Mouse (Mus musculus) right cerebral cortex, postnatal 4 days (tissue): ENCODE measurements around the gene Majin.
A peak's percentile ranks its signal among the peaks of the same experiment; 100 is the strongest.

ENCODE experiments used
- DNase-seq: peaks from one replicate; pipeline ENCODE4 v3.0.0-alpha.2; 2022

Majin gene

GRCm38 (mm10) chr19:6230411-6230810 lies 46.2 kb downstream of the Majin start:
- DNase-seq = no peak

DNA sequence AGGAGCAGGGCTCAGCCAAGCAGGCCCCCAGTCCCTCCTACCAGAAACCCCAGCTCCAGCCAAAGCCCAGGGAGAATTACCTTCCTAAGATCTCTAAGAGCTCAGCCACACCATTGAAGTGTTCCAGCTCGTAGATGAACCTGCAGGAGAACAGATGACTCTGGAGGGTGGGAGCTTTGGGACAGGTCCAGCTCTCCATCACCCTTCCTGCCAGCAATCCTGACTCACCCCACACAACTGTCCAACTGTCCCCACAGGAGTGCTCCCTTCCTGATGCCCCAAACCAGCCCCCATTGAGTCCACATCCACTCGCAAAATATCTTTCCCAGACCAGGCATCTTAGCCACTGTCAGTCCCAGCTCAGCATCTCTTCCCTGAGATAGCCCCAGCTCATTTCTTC lies 46.8 kb downstream of the Majin start:
- DNase-seq = no peak

DNA sequence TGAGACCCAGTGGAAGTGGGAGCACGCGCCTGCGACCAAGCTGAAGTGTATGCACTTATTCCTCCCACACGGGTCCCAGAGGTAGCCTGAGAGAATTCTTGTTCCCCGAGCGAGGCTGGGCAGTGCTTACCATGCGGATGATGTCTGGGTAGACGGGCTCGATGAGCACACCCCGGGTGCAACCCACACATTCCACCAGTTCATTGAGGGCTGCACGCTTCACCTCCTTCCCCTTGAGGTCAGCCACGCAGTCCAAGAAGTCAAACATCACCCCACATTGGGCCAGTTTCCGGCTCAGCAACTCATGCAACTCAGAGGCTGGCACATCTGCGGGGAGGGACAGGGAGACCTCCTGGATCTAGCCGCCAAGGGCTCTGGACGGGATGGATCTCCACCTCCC lies 49.5 kb downstream of the Majin start:
- no peak for DNase-seq

DNA sequence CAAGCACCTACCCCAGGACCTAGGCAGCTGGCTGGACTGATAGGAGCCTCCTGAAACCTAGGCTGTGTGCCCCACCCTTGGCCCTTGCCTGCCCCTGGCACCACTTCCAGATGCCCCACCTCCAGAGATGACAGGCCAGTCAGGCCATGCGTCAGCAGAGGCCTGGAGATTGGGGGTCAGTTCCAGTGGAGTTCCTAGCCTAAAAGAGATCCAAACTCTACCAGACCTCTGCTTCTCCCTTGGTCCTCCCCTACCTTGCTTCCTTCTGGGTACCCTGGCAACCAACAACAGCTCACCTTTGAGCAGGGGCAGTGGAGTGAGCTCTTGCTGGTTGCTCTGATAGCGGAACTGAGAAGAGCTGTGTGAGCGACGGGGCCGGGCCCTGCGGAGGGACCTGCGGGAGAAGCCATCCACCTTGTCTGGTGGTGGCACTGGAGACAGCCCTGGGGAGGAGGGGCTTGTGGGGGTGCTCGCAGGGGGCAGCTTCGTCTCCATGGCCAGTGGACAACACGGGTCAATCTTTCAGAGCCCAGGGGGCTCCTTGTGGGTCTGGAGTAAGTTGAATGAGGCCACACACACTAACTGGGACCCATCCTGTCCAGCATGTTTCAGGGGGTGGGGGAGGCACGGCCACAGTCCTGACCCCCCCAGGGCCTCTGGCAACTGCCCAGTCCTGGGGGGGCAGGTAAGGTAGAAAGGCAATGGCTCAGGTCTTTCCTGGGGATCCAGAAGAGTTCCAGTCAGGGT lies 50.3 kb downstream of the Majin start:
- DNase-seq = no peak

DNA sequence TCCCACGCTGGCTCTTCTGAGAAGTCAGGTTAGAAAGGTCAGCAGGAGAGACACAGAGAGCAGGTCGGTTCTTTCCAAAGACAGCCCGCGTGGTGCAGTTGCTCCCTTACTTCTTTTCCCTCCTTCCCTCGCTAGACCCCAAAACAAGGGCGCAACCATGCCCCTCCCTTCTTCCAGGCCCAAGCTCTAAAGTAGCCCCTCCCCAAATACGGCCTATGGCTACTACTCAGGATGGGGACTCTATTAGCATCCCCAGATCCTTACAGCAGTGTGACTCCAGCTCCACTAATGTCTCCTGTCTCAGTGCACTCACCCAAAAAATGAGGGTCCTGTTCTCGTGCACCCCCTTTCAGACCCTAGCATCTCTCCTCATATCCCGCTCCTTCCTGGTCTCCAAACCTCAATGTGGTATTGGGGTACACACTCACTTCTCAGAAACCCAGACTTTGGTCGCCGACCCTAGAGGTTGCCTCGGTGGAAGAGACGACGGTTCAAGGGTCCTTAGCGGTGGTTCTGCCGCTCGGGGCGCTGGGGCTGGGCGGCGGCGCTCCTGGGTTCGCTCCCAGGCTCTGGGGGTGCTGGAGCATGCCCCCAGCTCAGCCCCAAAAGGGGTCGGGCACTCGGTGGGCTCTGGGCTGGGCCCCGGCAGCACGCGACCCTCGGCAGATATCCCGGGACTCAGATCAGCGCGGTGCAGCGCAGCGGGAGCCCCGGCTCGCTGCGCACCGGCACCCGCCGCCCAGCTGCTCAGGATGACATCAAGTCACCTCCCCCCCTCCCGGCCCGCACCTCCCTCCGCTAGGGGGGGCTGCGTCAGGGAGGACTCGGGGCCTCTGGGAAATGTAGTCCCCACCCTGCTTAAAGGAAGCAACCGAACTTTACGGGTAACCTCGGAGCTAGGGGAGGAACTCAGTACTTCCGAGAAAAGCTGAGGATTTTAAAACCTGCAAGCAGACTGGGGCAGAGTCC lies 51.2 kb downstream of the Majin start, which contains the start of gene Ppp2r5b:
Gene Ppp2r5b (minus strand): TSS at position 789 of the 969 bp plus-strand sequence.
- DNase-seq = peak; percentile 96

DNA sequence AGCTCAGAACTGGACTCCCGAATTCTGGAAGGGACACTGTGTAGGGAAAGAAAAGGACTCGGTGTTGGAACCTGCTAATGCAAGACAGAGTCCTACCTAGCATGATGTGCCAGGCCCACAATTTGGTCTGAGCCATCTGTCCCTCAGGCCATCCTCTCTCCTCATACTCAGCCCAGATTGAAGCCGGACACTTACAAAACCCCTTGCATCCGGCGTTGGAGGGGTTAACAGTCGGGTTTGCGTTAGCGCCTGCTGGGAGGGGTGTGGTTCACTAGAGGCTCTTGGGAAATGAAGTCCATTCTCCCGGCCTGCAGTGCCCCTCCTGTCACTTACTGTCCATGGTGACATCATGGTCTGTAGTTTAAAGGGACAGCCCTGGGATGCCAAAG lies 51.9 kb downstream of the Majin start:
- peak; percentile 84 for DNase-seq

GRCm38 (mm10) chr19:6236842-6237241 lies 52.7 kb downstream of the Majin start:
- DNase-seq = no peak

GRCm38 (mm10) chr19:6238740-6239139 lies 54.6 kb downstream of the Majin start:
- no peak for DNase-seq

DNA sequence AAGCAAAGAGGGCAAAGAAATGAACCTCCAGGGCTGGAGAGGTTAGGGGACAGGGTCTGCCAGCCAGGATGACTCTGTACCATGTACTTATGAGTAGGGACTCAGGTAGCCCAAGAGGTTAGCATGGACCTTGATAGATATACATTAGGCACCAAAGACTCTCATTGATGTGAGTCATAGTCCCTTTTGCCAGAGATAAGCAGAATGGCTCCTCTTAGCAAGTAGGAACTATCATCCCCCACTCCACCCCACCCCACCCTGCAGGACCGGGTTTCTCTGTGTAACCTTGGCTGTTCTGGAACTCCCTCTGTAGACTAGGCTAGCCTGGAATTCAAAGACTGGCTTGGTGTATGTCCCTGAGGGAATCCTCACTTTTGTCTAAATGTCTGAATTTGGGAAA lies 55.9 kb downstream of the Majin start:
- DNase-seq = no peak

GRCm38 (mm10) chr19:6240725-6241124 lies 56.5 kb downstream of the Majin start:
- DNase-seq = no peak

DNA sequence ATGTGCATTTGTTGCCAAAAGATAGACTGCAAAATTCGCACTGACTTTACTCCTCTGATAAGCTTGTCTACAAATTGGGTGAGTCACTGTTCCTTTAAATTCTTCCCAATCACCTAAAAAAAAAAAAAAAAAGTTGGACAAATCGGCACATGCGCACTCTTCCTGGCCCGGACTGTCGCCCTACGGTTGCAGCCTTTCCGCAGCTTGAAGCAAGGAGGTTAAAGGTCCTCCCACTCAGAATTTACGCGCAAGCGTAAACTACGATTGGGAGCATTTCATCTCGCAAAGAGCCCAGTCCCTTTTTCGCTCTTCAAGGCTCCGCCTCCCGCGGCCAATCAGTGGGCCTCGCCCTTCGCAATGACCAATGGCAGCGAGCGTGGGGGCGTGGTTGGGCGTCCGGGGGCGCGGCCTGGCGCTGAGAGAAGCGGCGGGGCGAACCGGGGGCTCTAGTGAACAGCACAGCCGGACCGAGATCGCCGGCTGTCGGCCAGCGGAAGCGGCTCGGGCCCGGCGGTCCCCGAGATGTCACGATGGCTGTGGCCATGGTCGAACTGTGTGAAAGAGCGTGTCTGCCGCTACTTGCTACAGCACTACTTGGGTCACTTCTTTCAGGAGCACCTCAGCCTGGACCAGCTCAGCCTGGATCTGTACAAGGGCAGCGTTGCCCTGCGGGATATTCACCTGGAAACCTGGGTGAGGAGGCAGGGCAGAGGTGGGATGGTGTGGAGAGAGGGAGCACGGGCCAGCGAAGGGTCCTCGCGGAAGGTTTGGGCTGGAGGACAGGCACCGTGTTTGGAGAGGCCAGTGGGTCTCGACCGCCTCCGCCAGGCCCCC lies 57.3 kb downstream of the Majin start, which contains the start of gene Atg2a:
Gene Atg2a (plus strand): TSS at position 395 of the 834 bp plus-strand sequence.
- DNase-seq = peak; percentile 96

GRCm38 (mm10) chr19:6242281-6242680 lies 58.1 kb downstream of the Majin start:
- DNase-seq = no peak

- DNase-seq = no peak
Observed at GRCm38 (mm10) chr19:6243226-6243625, 59.0 kb downstream of the Majin start.

GRCm38 (mm10) chr19:6245806-6246205 lies 61.6 kb downstream of the Majin start:
- no peak for DNase-seq

DNA sequence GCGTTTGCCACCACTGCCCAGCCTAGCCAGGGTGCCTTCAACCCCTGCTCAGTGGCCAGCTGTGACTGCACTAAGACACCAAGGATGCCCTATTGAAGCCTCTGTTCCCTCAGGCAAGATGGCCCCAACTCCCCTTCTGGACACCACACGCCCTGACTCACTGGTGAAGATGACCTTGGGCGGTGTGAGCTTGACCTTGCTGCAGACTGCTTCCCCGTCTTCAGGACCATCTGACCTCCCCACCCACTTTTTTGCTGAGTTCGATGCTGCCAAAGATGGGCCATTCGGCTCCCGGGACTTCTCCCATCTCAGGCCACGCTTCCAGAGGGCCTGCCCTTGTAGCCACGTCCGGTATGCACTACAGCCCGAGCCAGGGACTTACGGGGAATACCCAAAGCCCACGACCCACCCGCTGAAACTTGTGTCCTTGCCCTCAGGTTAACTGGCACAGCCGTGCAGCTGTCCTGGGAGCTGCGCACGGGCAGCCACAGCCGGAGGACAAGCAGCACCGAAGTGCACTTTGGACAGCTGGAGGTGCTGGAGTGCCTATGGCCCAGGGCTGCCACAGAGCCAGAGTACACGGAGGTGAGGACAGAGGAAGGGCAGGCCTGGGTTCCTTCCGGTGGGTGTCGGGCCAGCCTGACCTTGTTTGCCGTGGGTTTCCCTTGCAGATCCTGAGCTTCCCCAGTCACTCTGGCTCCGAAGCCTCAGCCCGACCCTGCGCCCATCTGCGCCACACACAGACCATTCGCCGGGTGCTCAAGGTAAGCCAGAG lies 63.5 kb downstream of the Majin start:
- DNase-seq = no peak

GRCm38 (mm10) chr19:6253021-6253420 lies 68.8 kb downstream of the Majin start:
- DNase-seq = no peak

GRCm38 (mm10) chr19:6260428-6260827 lies 76.2 kb downstream of the Majin start:
- DNase-seq = no peak

- no peak for DNase-seq
Observed at GRCm38 (mm10) chr19:6260946-6261345, 76.8 kb downstream of the Majin start.

GRCm38 (mm10) chr19:6261379-6261778 lies 77.2 kb downstream of the Majin start:
- DNase-seq = no peak

GRCm38 (mm10) chr19:6262222-6262621 lies 78.0 kb downstream of the Majin start:
- DNase-seq = peak; percentile 73

DNA sequence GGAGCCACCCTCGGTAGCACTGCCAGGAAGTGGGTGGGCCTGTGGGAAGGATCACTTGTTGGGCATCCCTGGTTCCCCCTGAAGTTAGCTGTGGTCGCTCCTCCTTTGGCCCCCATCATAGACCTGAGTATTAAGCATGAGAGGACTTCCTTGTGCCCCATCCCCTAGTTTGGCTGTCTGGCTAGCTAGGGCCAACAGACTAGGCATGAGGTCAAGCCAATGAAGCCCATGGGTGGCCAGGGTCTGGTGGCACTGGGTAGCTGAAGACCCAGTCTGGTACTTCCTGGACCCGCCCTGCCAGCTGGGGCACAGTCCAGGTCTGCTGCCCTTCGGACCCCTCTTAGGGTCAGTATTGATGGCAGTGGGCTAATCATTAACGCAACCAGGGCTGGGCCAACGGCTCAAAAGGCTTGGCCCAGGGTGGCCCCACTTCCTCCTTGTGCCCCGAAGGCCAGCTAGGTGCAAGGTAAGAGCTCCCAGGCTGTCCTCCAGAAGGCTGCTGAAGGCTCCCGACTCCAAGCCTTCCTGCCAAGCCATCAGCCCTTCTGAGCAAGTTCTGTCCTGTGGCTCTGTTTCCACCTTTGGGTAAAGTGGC lies 78.7 kb downstream of the Majin start:
- no peak for DNase-seq

DNA sequence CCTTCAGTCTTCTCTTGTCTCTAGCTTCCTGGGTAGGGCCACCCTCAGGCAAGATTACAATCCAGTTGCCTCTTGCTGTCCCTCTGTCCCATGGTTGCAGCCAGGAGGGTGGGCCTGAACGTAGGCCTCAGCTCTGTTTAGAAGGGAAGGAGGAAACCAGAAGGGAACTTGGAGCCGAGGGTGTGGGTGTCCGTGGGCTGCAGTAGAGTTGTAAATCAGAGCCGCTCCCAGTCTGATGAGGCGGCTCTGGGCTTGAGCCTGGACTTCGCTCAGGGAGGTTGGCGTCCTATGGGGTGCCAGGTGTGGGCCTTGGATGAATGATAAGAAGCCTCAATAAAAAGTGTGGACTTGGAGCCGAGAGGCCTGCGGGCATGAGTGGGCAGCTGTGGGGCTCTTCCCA lies 80.0 kb downstream of the Majin start:
- DNase-seq = no peak
